Mouse (Mus musculus) small intestine, adult 2 months (tissue): ENCODE results near the gene Chdh.

ENCODE experiments used
- CTCF ChIP-seq: fragments of 200-500 bp; IDR thresholded peaks from 2 replicates; pipeline ENCODE4 v1.5.1; 2012; ENCODE audit warnings: low read depth, mild to moderate bottlenecking, control low read depth, inconsistent platforms, low read length, moderate library complexity, mixed read lengths; ENCODE audit not compliant: insufficient replicate concordance, insufficient read length; ENCODE audit errors: extremely low read depth
- POLR2A ChIP-seq: fragments of 200-500 bp; IDR thresholded peaks from 2 replicates; pipeline ENCODE4 v1.6.1; 2012; ENCODE audit warnings: low read depth, mild to moderate bottlenecking, control low read depth, inconsistent platforms, low read length, moderate library complexity

- TF ChIP-seq CTCF (peak; percentile 28; the same call in 1 of the 2 replicates), POLR2A (no peak)
These were observed 39.2 kb downstream of the Chdh start for GRCm38 (mm10) chr14:30048049-30048448.
